Mouse (Mus musculus) brain, adult 10 weeks (tissue): ENCODE results near the gene Nefh. TPM values are rescaled to one million over a fixed set of nuclear protein-coding genes. Genes with fewer than 3 reads are reported as not detected.

Source experiments
- polyA plus RNA-seq: library from polyadenylated mRNA; stranded (reverse); fragments of 350-450 nt; fragmentation: Illumina TruSeq; extraction: RNeasy Lipid Tissue Mini Kit (QIAGEN cat#74804); gene quantifications from one replicate; pipeline ENCODE4 v1.2.3, GENCODE M21; 2015; ENCODE audit warnings: low read depth, low replicate concordance

Gene Nefh
- 62.0 TPM for polyA plus RNA-seq

DNA sequence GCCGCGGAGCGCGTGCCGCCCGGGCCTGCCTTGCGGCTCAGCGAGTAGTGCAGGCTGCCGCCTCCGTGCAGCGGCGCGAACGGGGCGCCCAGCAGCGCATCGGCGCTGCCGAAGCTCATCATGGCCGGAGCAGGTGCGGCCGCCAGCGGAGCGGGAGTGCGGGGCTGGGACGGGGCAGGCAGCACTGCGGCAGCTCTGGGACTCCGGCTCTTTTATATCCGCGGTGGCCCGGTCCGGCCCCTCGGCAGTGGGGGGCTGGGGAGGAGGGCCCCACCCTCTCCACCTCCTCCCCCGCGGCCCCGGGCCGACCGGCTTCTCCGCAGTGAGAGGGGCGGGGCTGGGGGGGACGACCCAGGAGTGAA, at the start of gene Nefh:
Gene Nefh, minus strand, starts transcription at position 252 of the 362 bp plus-strand sequence.

DNA sequence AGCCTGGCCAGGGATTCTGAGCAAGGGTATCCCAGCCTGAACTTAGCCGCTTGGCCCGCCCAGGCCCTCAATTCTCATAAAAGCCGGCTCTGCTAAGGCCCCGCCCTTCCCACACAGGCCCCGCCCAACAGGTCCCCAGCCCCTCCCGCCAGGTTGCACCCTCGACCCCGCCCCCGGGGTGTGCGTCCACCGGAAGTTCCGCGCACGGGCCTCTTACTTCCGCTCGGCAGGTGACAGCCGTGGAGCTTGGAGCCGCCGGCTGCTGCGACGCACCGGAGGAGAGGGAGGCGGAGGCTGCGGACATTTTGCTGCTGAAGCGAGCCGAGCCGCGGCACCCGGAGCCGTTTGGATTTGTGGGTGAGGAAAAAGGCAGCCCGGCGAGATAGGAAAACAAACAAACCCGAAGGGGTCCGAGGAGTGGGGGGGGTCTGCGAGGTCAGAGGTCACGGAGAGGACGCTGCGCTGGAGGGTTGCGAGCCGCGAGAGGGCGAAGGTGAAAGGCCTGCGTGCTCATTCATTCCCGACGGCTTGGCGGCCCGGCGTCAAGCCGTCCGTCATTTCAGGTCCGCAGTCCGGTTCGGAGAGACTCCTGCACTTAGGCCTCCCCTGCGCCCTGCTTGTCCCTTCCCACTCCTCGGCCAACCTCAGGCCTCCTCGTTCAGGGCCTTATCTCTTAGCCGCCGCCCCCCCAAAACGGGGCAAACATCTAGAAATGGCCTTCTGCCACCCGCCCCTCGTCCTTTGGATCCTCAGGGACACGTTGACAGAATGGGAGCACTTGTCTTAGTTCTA, 39.0 kb upstream of the Nefh start, which contains the start of gene Ap1b1:
Gene Ap1b1, plus strand, starts transcription at position 130 of the 792 bp plus-strand sequence.

DNA sequence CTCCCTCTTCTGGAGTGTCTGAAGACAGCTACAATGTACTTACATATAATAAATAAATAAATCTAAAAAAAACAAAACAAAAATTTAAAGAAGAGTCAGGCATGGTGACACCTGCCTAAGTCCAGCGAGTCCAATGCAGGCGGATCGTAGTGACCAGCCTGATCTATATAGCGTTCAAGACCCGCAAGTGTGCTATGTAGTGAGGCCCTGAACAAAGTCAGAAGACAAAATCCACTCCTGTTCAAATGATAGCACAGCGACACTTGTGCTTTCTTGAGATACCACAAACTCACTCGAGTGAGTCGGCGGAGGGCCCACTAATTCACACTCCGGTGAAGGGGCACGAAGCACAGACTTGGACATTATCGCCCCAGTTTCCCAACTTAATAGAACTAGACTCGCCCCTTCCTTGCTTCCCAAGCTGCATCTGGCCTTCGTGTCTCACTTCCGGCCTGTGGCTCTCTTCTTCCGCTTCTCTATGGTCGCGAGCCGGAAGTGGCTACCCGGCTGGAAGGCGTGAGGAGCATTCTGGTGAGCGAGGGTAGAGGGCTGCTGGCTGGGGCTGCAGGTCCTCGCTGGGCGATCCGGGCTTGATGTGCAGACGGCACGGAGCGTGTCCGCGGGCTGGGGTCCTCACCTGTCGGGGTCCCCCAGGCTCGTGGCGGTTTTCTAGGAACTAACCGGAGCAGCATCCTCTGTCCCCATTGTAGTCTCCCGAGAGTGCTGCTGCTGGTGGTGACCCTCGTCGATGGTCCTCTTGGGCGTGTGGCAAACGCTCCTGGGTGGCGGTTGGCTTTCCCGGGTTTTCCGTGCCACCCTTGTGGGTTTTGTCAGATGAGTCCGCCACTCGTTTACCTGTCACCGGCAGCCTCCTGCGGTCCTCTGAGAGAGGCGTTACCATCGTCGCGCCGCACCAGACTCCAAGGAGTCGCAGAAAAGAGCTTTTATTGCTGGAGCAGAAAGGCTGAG, 52.7 kb downstream of the Nefh start, which contains the start of gene Thoc5:
Gene Thoc5, plus strand, starts transcription at position 473 of the 969 bp plus-strand sequence.

Other genes with a start within 250 kb of the Nefh start
- gene Uqcr10, start 243.7 kb downstream of the Nefh start, polyA plus RNA-seq, result 897 TPM
- gene Zmat5, start 243.4 kb downstream of the Nefh start, polyA plus RNA-seq, result 50.6 TPM
- 49.2 TPM for gene Cabp7, start 201.3 kb downstream of the Nefh start, polyA plus RNA-seq
- 61.5 TPM for gene Nf2, start 98.5 kb downstream of the Nefh start, polyA plus RNA-seq
- gene Nipsnap1, start 74.1 kb downstream of the Nefh start, polyA plus RNA-seq, result 110 TPM
- 37.5 TPM for gene Thoc5, start 52.7 kb downstream of the Nefh start, polyA plus RNA-seq
- 110 TPM for gene Ap1b1, start 38.8 kb upstream of the Nefh start, polyA plus RNA-seq
- 54.3 TPM for gene Rasl10a, start 110.1 kb upstream of the Nefh start, polyA plus RNA-seq
- 61.8 TPM for gene Gas2l1, start 117.3 kb upstream of the Nefh start, polyA plus RNA-seq
- 21.1 TPM for gene Rhbdd3, start 150.9 kb upstream of the Nefh start, polyA plus RNA-seq
- gene Ewsr1, start 151.2 kb upstream of the Nefh start, polyA plus RNA-seq, result 299 TPM
- 5.5 TPM for gene Emid1, start 204.2 kb upstream of the Nefh start, polyA plus RNA-seq